Mouse (Mus musculus): ENCODE measurements around the gene Grid2. TPM values are rescaled to one million over a fixed set of nuclear protein-coding genes. Genes with fewer than 3 reads are reported as not detected.

Gene Grid2
- polyA plus RNA-seq, 3 experiments from 2014 or later, result 0.11 to 0.16 TPM; not detected in 1

- no peak for ATAC-seq
Observed at GRCm38 (mm10) chr6:64733311-64733710, 1477.6 kb downstream of the Grid2 start.

- no peak for ATAC-seq
Observed at GRCm38 (mm10) chr6:64734441-64735320, 1479.0 kb downstream of the Grid2 start.

- ATAC-seq, result no peak
Observed at GRCm38 (mm10) chr6:64736317-64736716, 1480.6 kb downstream of the Grid2 start.

- no peak for ATAC-seq
Observed at GRCm38 (mm10) chr6:64742915-64743489, 1487.3 kb downstream of the Grid2 start.

Data from inflammation-experienced regulatory T-cells, adult 6 months (primary cell).